Mouse (Mus musculus) heart, embryonic 15.5 days (tissue): ENCODE measurements around the gene Ryr3. TPM values are rescaled to one million over a fixed set of nuclear protein-coding genes. Genes with fewer than 3 reads are reported as not detected.
A peak's percentile ranks its signal among the peaks of the same experiment; 100 is the strongest.

Experiments
- ATAC-seq: fragments of 200-750 bp; cut with Nextera tagmentation; replicated peaks from 2 replicates; pipeline ENCODE4 v1.8.0; 2017; ENCODE audit warnings: low read depth, moderate TSS enrichment; ENCODE audit not compliant: insufficient number of reproducible peaks, insufficient read depth, low FRiP score
- H3K27ac ChIP-seq: fragments of 300-500 bp; sonication (generic); 2 replicates; pipeline ENCODE4 v1.5.1; 2015; ENCODE audit warnings: mild to moderate bottlenecking, inconsistent platforms
- H3K27me3 ChIP-seq: fragments of 300-500 bp; sonication (generic); 2 replicates; pipeline ENCODE4 v1.6.1; 2015; ENCODE audit warnings: inconsistent platforms
- H3K36me3 ChIP-seq: fragments of 300-500 bp; sonication (generic); 2 replicates; pipeline ENCODE4 v1.6.1; 2015; ENCODE audit warnings: mild to moderate bottlenecking, inconsistent platforms
- H3K4me1 ChIP-seq: fragments of 300-500 bp; sonication (generic); replicated peaks from 2 replicates; pipeline ENCODE4 v1.6.1; 2015; ENCODE audit warnings: inconsistent platforms
- H3K4me2 ChIP-seq: fragments of 300-500 bp; sonication (generic); 2 replicates; pipeline ENCODE4 v1.6.1; 2015; ENCODE audit warnings: inconsistent platforms, mild to moderate bottlenecking, moderate library complexity
- H3K4me3 ChIP-seq: fragments of 300-500 bp; sonication (generic); 2 replicates; pipeline ENCODE4 v1.5.1; 2015; ENCODE audit warnings: mild to moderate bottlenecking, inconsistent platforms
- H3K9ac ChIP-seq: fragments of 300-500 bp; sonication (generic); 2 replicates; pipeline ENCODE4 v1.6.1; 2015; ENCODE audit warnings: mild to moderate bottlenecking, inconsistent platforms
- H3K9me3 ChIP-seq: fragments of 300-500 bp; sonication (generic); replicated peaks from 2 replicates; pipeline ENCODE4 v1.6.1; 2016; ENCODE audit warnings: inconsistent platforms
- WGBS: fragments of 180-500 bp; shearing (Covaris S2); methylation state at CpG from one replicate; pipeline ENCODE4 v1.1.7; 2015; ENCODE audit warnings: mixed read lengths; 5-methylcytosine and 5-hydroxymethylcytosine counted together
- polyA plus RNA-seq: library from polyadenylated mRNA; unstranded; fragments of >200 nt; fragmentation: Nextera tagmentation; extraction: Ambion mirVana; gene quantifications from 2 replicates; pipeline ENCODE4 v1.2.1, GENCODE M21; 2015

Ryr3 gene
- polyA plus RNA-seq, 1 experiment from 2014 or later: 3.7 TPM

GRCm38 (mm10) chr2:113181701-113182100 lies 35.2 kb downstream of the Ryr3 start:
- Histone ChIP-seq H3K4me2 (no peak overlapping the region), H3K4me3 (no peak overlapping the region), H3K9ac (no peak overlapping the region), H3K9me3 (no peaks in the 10 kb centered on the region), H3K36me3 (no peaks in the 10 kb centered on the region), H3K4me1 (no peaks in the 10 kb centered on the region), H3K27ac (no peak overlapping the region), H3K27me3 (no peaks in the 10 kb centered on the region)
- 53% methylated on average over 5 of the region's 5 CpGs for WGBS
- ATAC-seq: no peak

- Histone ChIP-seq H3K27me3 (no peaks in the 10 kb centered on the region), H3K27ac (no peak overlapping the region), H3K4me3 (no peak overlapping the region), H3K4me1 (no peaks in the 10 kb centered on the region), H3K4me2 (no peak overlapping the region), H3K36me3 (no peaks in the 10 kb centered on the region), H3K9ac (no peak overlapping the region), H3K9me3 (no peaks in the 10 kb centered on the region)
- ATAC-seq: no peak
Measured at GRCm38 (mm10) chr2:113178047-113178446, 38.8 kb downstream of the Ryr3 start.

GRCm38 (mm10) chr2:113176337-113176736 lies 40.6 kb downstream of the Ryr3 start:
- WGBS: 83% methylated on average over 5 of the region's 5 CpGs
- Histone ChIP-seq H3K27ac (no peak overlapping the region), H3K4me2 (no peak overlapping the region), H3K27me3 (no peaks in the 10 kb centered on the region), H3K9me3 (no peaks in the 10 kb centered on the region), H3K9ac (no peak overlapping the region), H3K4me1 (no peaks in the 10 kb centered on the region), H3K4me3 (no peak overlapping the region), H3K36me3 (no peaks in the 10 kb centered on the region)
- no peak for ATAC-seq

- Histone ChIP-seq H3K27ac (no peak overlapping the region), H3K9ac (no peak overlapping the region), H3K27me3 (no peaks in the 10 kb centered on the region), H3K4me1 (no peaks in the 10 kb centered on the region), H3K4me2 (no peak overlapping the region), H3K36me3 (no peaks in the 10 kb centered on the region), H3K4me3 (no peak overlapping the region), H3K9me3 (no peaks in the 10 kb centered on the region)
- 82% methylated on average over 4 of the region's 4 CpGs for WGBS
- no peak for ATAC-seq
Measured at GRCm38 (mm10) chr2:113168096-113168495, 48.8 kb downstream of the Ryr3 start.

- WGBS: 62% methylated on average over 5 of the region's 5 CpGs
- 0 out of 2 replicates have a peak, but pooled peaks cover 3% of the 10 kb centered on the region for H3K4me1 ChIP-seq
- no peaks in the 10 kb centered on the region for H3K9me3 ChIP-seq
- H3K9ac ChIP-seq: no peak overlapping the region
- no peak for ATAC-seq
- H3K36me3 ChIP-seq: no peaks in the 10 kb centered on the region
- H3K27ac ChIP-seq: no peak overlapping the region
- H3K27me3 ChIP-seq: no peaks in the 10 kb centered on the region
- no peak overlapping the region for H3K4me3 ChIP-seq
- peak overlapping the region; percentile 18; the same call in 1 of the 2 replicates for H3K4me2 ChIP-seq
Measured at GRCm38 (mm10) chr2:113161494-113161893, 55.4 kb downstream of the Ryr3 start.

- no peak overlapping the region for H3K4me2 ChIP-seq
- no peaks in the 10 kb centered on the region for H3K4me1 ChIP-seq
- no peaks in the 10 kb centered on the region for H3K27me3 ChIP-seq
- ATAC-seq: no peak
- H3K4me3 ChIP-seq: no peak overlapping the region
- H3K36me3 ChIP-seq: no peaks in the 10 kb centered on the region
- H3K27ac ChIP-seq: no peak overlapping the region
- WGBS: 67% methylated on average over 3 of the region's 3 CpGs
- H3K9ac ChIP-seq: no peak overlapping the region
- H3K9me3 ChIP-seq: no peaks in the 10 kb centered on the region
Measured at GRCm38 (mm10) chr2:113137766-113138165, 79.1 kb downstream of the Ryr3 start.

- Histone ChIP-seq H3K9me3 (no peaks in the 10 kb centered on the region), H3K27ac (no peak overlapping the region), H3K27me3 (no peaks in the 10 kb centered on the region), H3K4me3 (no peak overlapping the region), H3K36me3 (no peaks in the 10 kb centered on the region), H3K4me1 (no peaks in the 10 kb centered on the region), H3K9ac (no peak overlapping the region), H3K4me2 (no peak overlapping the region)
- 60% methylated on average over 1 of the region's 1 CpGs for WGBS
- ATAC-seq: no peak
Measured at GRCm38 (mm10) chr2:113123476-113123875, 93.4 kb downstream of the Ryr3 start.

GRCm38 (mm10) chr2:113119080-113119479 lies 97.8 kb downstream of the Ryr3 start:
- no peak for ATAC-seq
- H3K4me3 ChIP-seq: no peak overlapping the region
- H3K4me1 ChIP-seq: no peaks in the 10 kb centered on the region
- no peak overlapping the region for H3K27ac ChIP-seq
- no peaks in the 10 kb centered on the region for H3K27me3 ChIP-seq
- 68% methylated on average over 1 of the region's 1 CpGs for WGBS
- H3K9ac ChIP-seq: no peak overlapping the region
- H3K4me2 ChIP-seq: no peak overlapping the region
- H3K36me3 ChIP-seq: no peaks in the 10 kb centered on the region
- H3K9me3 ChIP-seq: no peaks in the 10 kb centered on the region

GRCm38 (mm10) chr2:113116788-113117187 lies 100.1 kb downstream of the Ryr3 start:
- Histone ChIP-seq H3K9me3 (no peaks in the 10 kb centered on the region), H3K4me1 (no peaks in the 10 kb centered on the region), H3K36me3 (no peaks in the 10 kb centered on the region), H3K4me2 (no peak overlapping the region), H3K9ac (no peak overlapping the region), H3K4me3 (no peak overlapping the region), H3K27ac (no peak overlapping the region), H3K27me3 (no peaks in the 10 kb centered on the region)
- WGBS: 88% methylated on average over 2 of the region's 2 CpGs
- no peak for ATAC-seq

GRCm38 (mm10) chr2:113115897-113116283 lies 101.0 kb downstream of the Ryr3 start:
- Histone ChIP-seq H3K27me3 (no peaks in the 10 kb centered on the region), H3K4me1 (no peaks in the 10 kb centered on the region), H3K9me3 (no peaks in the 10 kb centered on the region), H3K4me2 (no peak overlapping the region), H3K27ac (no peak overlapping the region), H3K9ac (no peak overlapping the region), H3K4me3 (no peak overlapping the region), H3K36me3 (no peaks in the 10 kb centered on the region)
- no peak for ATAC-seq
- 84% methylated on average over 4 of the region's 4 CpGs for WGBS

GRCm38 (mm10) chr2:113115248-113115896 lies 101.5 kb downstream of the Ryr3 start:
- Histone ChIP-seq H3K4me2 (no peak overlapping the region), H3K36me3 (no peaks in the 10 kb centered on the region), H3K27ac (no peak overlapping the region), H3K4me1 (no peaks in the 10 kb centered on the region), H3K4me3 (no peak overlapping the region), H3K27me3 (no peaks in the 10 kb centered on the region), H3K9me3 (no peaks in the 10 kb centered on the region), H3K9ac (no peak overlapping the region)
- no peak for ATAC-seq
- WGBS: 75% methylated on average over 4 of the region's 4 CpGs

- no peak for ATAC-seq
- H3K27me3 ChIP-seq: no peaks in the 10 kb centered on the region
- no peak overlapping the region for H3K4me2 ChIP-seq
- no peaks in the 10 kb centered on the region for H3K36me3 ChIP-seq
- H3K4me3 ChIP-seq: no peak overlapping the region
- H3K4me1 ChIP-seq: no peaks in the 10 kb centered on the region
- no peak overlapping the region for H3K27ac ChIP-seq
- H3K9me3 ChIP-seq: no peaks in the 10 kb centered on the region
- 81% methylated on average over 6 of the region's 6 CpGs for WGBS
- no peak overlapping the region for H3K9ac ChIP-seq
Measured at GRCm38 (mm10) chr2:113104609-113105008, 112.3 kb downstream of the Ryr3 start.
